12 mouse cellular contexts compared by ENCODE assay signal in genomic region chr1:169674116-169674515, GRCm38 (mm10). TPM values are rescaled to one million over a fixed set of nuclear protein-coding genes. Genes with fewer than 3 reads are reported as not detected.
DNase-seq lines count a peak whose midpoint lies in the region; ATAC-seq lines count a peak whose summit lies in the region.
"Had no signal": no experiment of that assay in that cellular context is flagged by ENCODE, and none has a peak within 500 bp of the region (broad histone marks: within the 10 kb centered on the region; RNA-seq: fewer than 3 reads in every experiment).

No protein-coding gene starts in this region.

- H3K4me3 ChIP-seq in kidney, embryonic 15.5 days (replicated peaks) = no peak overlapping the region
- H3K4me3 ChIP-seq: hindbrain, embryonic 15.5 days; megakaryocyte, embryonic 14.5 days; stomach, embryonic 15.5 days had no signal

- no peaks in the 10 kb centered on the region for H3K9me3 ChIP-seq in kidney, embryonic 15.5 days (replicated peaks)
- H3K9me3 ChIP-seq: hindbrain, embryonic 15.5 days; megakaryocyte, embryonic 14.5 days; stomach, embryonic 15.5 days had no signal

- H3K9ac ChIP-seq in kidney, embryonic 15.5 days = no peak overlapping the region
- H3K9ac ChIP-seq: hindbrain, embryonic 15.5 days; stomach, embryonic 15.5 days had no signal

- peak; percentile 18 for DNase-seq in adrenal gland, adult 2 months
- no peak for DNase-seq in adrenal gland, postnatal 4 days (ENCODE audit: low spot score in 2 of 2)
- DNase-seq in kidney, adult 9 months = peak; percentile 12
- DNase-seq in kidney, adult 8-10 months = no peak
- peak; percentile 20 for DNase-seq in ES-CJ7 (ENCODE audit: low read depth, low spot score)
- no peak for DNase-seq in urinary bladder, postnatal 10 days (ENCODE audit: low spot score)
- DNase-seq: cerebellum, postnatal 36 days had no signal

- 69% methylated on average over 3 of the region's 3 CpGs for WGBS in kidney, embryonic 15.5 days

- H3K4me1 ChIP-seq in kidney, embryonic 15.5 days = no peaks in the 10 kb centered on the region
- H3K4me1 ChIP-seq: hindbrain, embryonic 15.5 days; megakaryocyte, embryonic 14.5 days; stomach, embryonic 15.5 days had no signal

- peak; percentile 29 to 70; a peak in 1 of 4 replicates for ATAC-seq in hematopoietic stem cell, adult 5-6 weeks (replicated peaks in 1 of 2; ENCODE audit: insufficient read depth in 1 of 2, low FRiP score in 2 of 2, low TSS enrichment in 1 of 2, low read depth in 1 of 2, poor library complexity in 2 of 2, severe bottlenecking in 2 of 2)
- ATAC-seq in kidney, embryonic 15.5 days (replicated peaks; ENCODE audit: low FRiP score) = no peak

- H3K4me2 ChIP-seq in kidney, embryonic 15.5 days = no peak overlapping the region
- H3K4me2 ChIP-seq: hindbrain, embryonic 15.5 days; stomach, embryonic 15.5 days had no signal

- H3K27ac ChIP-seq in kidney, embryonic 15.5 days = no peak overlapping the region
- H3K27ac ChIP-seq: hindbrain, embryonic 15.5 days; stomach, embryonic 15.5 days had no signal

- no peaks in the 10 kb centered on the region for H3K27me3 ChIP-seq in kidney, embryonic 15.5 days
- H3K27me3 ChIP-seq: hindbrain, embryonic 15.5 days; megakaryocyte, embryonic 14.5 days; stomach, embryonic 15.5 days had no signal

- H3K36me3 ChIP-seq in kidney, embryonic 15.5 days = no peaks in the 10 kb centered on the region
- H3K36me3 ChIP-seq: hindbrain, embryonic 15.5 days; stomach, embryonic 15.5 days had no signal

RNA-seq across cellular contexts. Expression of gene Rgs5, which starts 18.8 kb away (rescaled TPM):
- 10 to 100 TPM; 28.7 to 50.9 TPM for total RNA-seq in adrenal gland, adult 2 months (2021)
- 2.8 and 3.6 TPM in 2 replicates for polyA plus RNA-seq in adrenal gland, adult 2 months (2012; rRNA removed)
- 10 to 100 TPM; 35.0 to 39.2 TPM for total RNA-seq in adrenal gland, postnatal 4 days (2021)
- total RNA-seq in hematopoietic stem cell, adult 5-6 weeks (2017) = not detected in 2 replicates
- 24.8 and 25.8 TPM in 2 replicates for polyA plus RNA-seq in kidney, embryonic 15.5 days (2015; fragmentation: Nextera tagmentation; extraction: Ambion mirVana)

Comparison
In these comparisons a context has a peak if more than half of its experiments do, and no peak if none do; other contexts are left out.
1. DNase-seq: peak in adrenal gland, adult 2 months (single experiment), kidney, adult 9 months (single experiment) and ES-CJ7 (single experiment); none in adrenal gland, postnatal 4 days (0 of 2), kidney, adult 8-10 months (0 of 2) and urinary bladder, postnatal 10 days (single experiment).
2. RNA of gene Rgs5, which starts 18.8 kb away (total RNA-seq): 28.7 to 50.9 TPM in adrenal gland, adult 2 months and 35.0 to 39.2 TPM in adrenal gland, postnatal 4 days; not detected in hematopoietic stem cell, adult 5-6 weeks; every median in the first group is over 10 times any median in the second.